Mouse (Mus musculus) cortical plate, adult 2 months (tissue): ENCODE results near the gene Srek1.

Experiments used
- CTCF ChIP-seq: fragments of 200-500 bp; IDR thresholded peaks from 2 replicates; pipeline ENCODE4 v1.5.1; 2011; ENCODE audit warnings: mild to moderate bottlenecking, control low read depth, low read length; ENCODE audit not compliant: insufficient read depth; ENCODE audit errors: extremely low read depth
- POLR2A ChIP-seq: fragments of 200-500 bp; IDR thresholded peaks from 2 replicates; pipeline ENCODE4 v1.6.1; 2011; ENCODE audit warnings: mild to moderate bottlenecking, low read length, control low read depth; ENCODE audit not compliant: insufficient read depth; ENCODE audit errors: extremely low read depth

DNA sequence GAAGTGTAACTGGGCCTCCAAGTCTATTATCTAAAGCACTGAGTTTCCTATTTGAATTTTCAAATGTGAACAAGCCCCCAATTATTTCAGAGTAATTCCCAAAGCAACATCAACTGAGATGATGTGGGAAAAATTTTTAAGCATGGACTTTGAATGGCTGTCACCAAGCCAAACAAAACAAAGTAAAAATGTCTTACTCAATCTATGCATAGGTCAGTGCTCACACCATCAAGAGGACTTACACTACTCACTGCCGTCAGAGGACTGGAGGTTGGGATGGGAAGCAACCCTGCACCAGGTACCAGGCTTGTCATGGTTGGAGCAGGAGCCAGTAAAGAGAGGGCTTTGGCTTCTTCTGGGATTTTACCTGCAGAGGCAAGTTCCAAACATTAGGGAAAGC is 10.8 kb downstream of the Srek1 start:
- no peak for TF ChIP-seq CTCF
- TF ChIP-seq POLR2A: no peak
